Mouse (Mus musculus): Measurements from ENCODE around the gene Rlim.

Gene Rlim

DNA sequence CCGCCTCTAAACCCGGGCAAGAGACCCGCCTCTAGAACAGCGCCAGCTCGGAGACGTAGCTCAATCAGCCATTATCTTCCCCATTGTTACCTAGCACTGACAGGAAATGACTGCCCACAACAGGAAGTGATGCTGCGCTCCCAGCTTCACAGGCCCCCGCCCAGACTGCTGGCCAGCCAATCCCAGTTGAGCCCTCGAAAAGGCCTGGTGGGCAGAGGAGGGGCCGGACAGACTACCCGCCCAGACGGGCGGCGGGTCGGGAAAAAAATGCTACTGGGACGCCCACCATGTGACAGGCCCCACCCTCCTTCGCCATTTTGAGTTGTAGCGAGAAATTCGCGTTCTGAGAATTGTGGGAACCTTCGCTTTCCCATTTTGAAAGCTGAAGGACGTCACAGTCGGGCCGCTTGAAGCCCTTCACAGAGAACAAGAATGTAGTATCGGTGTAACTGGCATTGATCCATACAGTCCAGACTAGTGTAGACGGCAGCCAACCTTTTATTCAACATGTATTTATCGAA lies at the start of gene Rlim:
Gene Rlim (minus strand): TSS at position 116 of the 521 bp plus-strand sequence.
- peak; percentile 93 for DNase-seq (ENCODE audit: low spot score)

- DNase-seq (ENCODE audit: low spot score) = peak; percentile 71
Observed at GRCm38 (mm10) chrX:104017196-104017595, 36.1 kb upstream of the Rlim start.

- no peak for DNase-seq (ENCODE audit: low spot score)
Observed at GRCm38 (mm10) chrX:104015048-104015447, 34.0 kb upstream of the Rlim start.

DNA sequence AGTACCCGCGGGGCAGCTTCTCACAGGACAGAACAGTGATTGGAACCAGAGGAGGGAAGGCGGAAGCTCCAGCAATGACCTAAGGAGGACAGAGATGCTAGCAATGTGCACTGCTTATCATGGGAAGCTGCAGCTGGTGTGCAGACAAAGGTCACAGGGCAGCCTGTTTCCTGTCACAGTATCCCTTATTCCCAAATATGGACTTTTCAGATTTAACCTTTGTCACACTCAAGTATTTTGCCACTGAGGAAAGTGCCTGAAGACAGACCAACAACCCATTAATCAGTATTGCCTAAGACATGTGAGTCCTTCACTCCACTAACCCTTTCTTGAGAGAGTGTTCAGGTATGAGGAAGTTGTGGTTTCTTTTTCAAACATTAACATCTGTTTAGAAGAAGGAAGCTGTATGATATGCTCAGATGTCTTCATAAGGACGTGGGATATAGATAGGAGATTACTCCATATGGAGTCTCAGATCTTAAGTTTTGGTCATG lies 32.3 kb upstream of the Rlim start:
- DNase-seq (ENCODE audit: low spot score) = no peak

- no peak for DNase-seq (ENCODE audit: low spot score)
Observed at GRCm38 (mm10) chrX:103994741-103995140, 13.7 kb upstream of the Rlim start.

GRCm38 (mm10) chrX:103993864-103994263 lies 12.8 kb upstream of the Rlim start:
- no peak for DNase-seq (ENCODE audit: low spot score)

GRCm38 (mm10) chrX:103991702-103992101 lies 10.6 kb upstream of the Rlim start:
- no peak for DNase-seq (ENCODE audit: low spot score)

DNA sequence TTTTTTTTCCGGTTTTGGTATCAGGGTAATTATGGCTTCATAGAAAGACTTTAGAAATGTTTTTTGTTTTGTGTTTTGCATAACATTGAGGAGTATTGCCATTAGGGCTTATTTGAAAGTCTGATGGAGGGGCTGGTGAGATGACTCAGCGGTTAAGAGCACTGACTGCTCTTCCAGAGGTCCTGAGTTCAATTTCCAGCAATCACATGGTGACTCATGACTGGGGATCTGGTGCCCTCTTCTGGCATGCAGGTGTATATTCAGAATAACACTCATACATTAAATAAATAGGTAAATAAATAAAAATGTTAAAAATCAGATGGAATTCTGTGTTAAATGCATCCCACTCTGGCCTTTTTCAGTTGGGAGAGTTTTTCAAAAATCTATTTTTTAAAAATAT lies 9.3 kb upstream of the Rlim start:
- no peak for DNase-seq (ENCODE audit: low spot score)

DNA sequence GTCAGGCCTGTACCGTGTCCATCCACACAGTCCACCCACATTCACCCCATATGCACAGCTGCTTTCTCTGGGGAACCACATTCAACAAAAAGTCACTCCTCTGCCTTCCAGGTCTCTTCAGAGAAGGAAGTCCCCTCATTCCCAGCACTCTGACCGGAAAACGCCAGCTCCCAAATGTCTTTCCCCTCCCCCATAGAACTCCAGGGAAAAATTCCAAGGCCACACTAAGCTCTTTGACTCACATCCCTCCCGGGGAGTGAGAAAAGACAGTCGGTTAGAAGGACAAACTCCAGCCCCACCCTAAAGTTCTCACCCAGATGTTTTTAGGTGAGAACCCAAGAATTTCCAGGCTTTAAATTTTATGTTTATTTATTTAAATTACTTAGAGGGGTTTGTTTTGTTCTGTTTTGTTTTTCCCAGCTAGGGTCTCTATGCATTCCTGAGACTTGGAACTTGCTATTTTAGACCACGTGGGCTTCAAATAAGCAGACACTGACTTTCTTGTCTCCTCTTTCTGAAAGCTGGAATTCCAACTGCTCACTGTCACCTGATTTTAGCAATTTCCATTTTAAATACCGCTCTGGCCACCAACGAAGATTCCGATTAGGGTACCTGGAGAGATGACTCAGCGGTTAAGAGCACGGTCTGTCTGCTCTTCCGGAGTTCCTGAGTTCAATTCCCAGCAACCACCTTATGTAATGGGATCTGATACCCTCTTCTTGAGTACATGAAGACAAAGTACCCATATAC lies 6.3 kb upstream of the Rlim start:
- no peak for DNase-seq (ENCODE audit: low spot score)

DNA sequence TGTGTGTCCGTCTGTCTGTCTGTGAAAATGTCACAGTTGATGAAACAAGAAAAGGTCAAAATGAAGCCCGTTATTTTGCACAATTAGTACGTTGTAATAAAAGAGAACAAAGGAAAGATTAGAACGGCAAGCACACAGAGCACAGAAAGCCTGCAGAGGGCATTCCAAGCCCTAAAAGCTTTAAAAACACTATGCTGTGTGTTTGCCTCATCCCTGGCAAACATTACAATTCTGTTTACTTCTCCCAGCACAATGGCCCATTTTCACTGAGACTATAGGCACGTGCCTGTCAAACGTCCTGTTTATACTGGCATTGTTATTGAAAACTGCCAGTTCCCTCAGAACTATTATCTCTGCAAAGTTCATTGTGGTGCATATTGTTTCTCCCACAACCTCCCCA lies 5.1 kb upstream of the Rlim start:
- no peak for DNase-seq (ENCODE audit: low spot score)

DNA sequence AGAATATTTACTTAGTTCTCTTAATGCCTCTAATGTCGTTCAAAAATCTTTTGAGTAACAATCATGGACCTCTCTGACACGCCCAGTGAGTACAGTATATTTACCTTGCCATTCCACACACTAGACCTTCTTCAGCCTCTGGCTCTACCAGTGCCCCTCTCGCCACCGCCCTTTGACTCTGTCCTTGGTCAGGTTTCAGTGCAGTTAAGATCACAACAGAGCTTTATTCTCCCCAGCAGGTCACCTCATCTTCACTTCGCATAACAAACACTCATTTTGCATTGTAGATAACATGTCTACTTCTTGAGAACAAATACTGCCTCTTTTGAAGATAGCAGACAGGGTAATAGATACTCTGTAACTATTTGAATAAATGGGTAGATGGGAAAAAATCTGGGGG lies 3.9 kb upstream of the Rlim start:
- DNase-seq (ENCODE audit: low spot score) = no peak

GRCm38 (mm10) chrX:103981806-103982205 lies 722 bp upstream of the Rlim start:
- DNase-seq (ENCODE audit: low spot score) = no peak

DNA sequence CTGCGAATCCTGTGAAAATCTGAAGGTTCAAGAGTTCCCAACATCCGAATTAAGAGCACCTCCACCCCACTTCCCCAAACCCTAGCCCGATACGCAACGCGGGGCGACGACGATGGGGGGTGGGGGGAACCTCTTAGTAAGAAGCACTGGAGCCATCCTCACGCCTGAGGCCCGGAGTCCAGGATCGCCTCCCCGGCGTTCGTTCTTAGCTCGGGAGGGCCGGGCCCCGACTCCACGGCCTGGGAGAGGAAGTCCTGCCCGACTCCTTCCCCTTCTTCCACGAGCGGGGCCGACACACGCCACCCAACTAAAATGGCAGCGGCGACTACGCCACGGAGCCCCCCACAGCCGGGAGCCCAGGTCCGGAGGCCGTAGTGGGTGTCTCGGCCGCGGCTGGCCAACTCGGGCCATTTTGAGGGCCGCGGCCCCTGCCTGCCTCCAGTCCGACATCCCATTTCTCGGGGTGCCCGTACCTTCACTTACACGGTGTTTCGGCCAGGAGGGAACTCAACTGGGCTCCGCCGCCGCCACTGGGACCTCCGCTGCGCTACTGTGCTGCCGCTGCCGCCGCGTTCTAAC lies 405 bp downstream of the Rlim start:
- DNase-seq (ENCODE audit: low spot score) = no peak

DNA sequence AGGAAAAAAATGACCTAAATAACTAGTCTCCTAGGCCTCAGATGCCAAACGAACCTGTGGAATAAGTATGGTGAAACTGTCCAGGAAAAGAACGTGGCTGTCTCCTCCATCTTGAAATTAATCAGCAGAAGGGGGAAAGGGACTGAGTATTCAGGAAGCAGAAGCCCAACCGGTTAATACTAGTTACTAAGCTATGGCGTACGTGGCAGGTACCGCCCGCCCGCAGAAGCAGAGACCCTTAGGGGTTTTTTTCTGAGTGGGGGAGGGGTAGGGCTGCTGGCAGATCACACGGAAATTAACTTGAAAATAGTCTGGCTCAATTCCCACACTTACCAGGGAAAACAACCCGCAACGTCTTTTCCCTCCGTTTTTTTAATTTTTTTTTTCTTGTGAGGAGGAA lies 1.0 kb downstream of the Rlim start:
- no peak for DNase-seq (ENCODE audit: low spot score)

- no peak for DNase-seq (ENCODE audit: low spot score)
Observed at GRCm38 (mm10) chrX:103939701-103940100, 41.4 kb downstream of the Rlim start.

GRCm38 (mm10) chrX:103937333-103937732 lies 43.8 kb downstream of the Rlim start:
- no peak for DNase-seq (ENCODE audit: low spot score)

DNA sequence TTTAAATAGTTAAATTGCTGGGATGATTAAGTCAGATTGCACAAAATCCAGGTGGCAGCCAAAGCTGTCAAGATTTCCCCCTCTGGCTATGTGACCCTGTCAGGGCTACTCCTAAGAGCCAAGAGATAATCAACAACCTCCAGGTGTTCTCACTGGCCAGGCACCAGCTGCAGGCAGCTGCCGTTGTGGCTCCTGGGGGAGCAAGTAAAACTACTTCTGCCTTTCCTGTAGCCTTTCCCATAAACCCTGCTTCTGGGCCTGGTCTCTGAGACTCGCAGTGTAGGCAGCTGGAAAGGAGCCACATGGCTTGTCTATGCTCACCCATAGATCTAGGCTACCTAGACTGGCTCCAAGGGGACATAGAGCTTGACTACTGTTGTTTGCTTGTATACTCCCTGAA lies 58.6 kb downstream of the Rlim start:
- DNase-seq (ENCODE audit: low spot score) = no peak

DNA sequence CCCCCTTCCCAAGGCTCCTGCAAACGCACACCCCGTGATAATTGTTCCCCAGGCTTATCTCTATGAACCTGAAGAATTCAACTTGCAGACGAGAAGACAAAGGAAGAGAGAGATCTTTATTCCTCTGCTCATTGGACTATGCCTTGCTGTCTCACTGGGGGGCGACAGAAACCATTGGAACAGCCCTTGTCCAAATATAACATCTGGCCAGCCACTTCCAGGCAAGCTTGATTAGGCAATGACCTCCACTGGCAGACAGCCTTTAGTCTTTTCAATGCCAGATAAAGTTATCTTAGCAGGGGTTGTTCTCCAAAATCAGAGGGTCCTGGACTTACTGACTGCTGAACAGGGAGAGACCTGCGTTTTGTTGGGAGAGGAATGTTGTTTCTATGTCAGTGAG lies 62.1 kb downstream of the Rlim start:
- peak; percentile 25 for DNase-seq (ENCODE audit: low spot score)

- no peak for DNase-seq (ENCODE audit: low spot score)
Observed at GRCm38 (mm10) chrX:103914790-103915189, 66.3 kb downstream of the Rlim start.
